Mouse (Mus musculus): ENCODE data around the gene Tmem132c. TPM values are rescaled to one million over a fixed set of nuclear protein-coding genes. Genes with fewer than 3 reads are reported as not detected.

Gene Tmem132c
- polyA plus RNA-seq, 1 experiment from 2014 or later, result 0.39 TPM

- Histone ChIP-seq H3K36me3 (ENCODE audit: control insufficient read depth, insufficient read depth, low read length) (no peaks in the 10 kb centered on the region), H3K27ac (ENCODE audit: low read length) (no peak overlapping the region), H3K9me3 (ENCODE audit: control insufficient read depth, low read length) (no peaks in the 10 kb centered on the region), H3K4me1 (ENCODE audit: control insufficient read depth, insufficient read depth, low read length) (peaks cover 5% of the 10 kb centered on the region; the same call in 1 of the 2 replicates), H3K9ac (ENCODE audit: low read depth, low read length) (no peak overlapping the region), H3K27me3 (replicated peaks; ENCODE audit: control insufficient read depth, insufficient read depth, low read length) (no peaks in the 10 kb centered on the region), H3K4me3 (ENCODE audit: low read length) (no peak overlapping the region), H3K4me2 (ENCODE audit: low read depth, low read length) (no peak overlapping the region)
- 44% methylated on average over 12 of the region's 12 CpGs for WGBS
- ATAC-seq, result no peak
Measured at GRCm38 (mm10) chr5:127319096-127319779, 77.6 kb downstream of the Tmem132c start.

- Histone ChIP-seq H3K4me1 (ENCODE audit: control insufficient read depth, insufficient read depth, low read length) (peaks cover 5% of the 10 kb centered on the region; the same call in 1 of the 2 replicates), H3K9ac (ENCODE audit: low read depth, low read length) (no peak overlapping the region), H3K4me2 (ENCODE audit: low read depth, low read length) (no peak overlapping the region), H3K9me3 (ENCODE audit: control insufficient read depth, low read length) (no peaks in the 10 kb centered on the region), H3K27me3 (replicated peaks; ENCODE audit: control insufficient read depth, insufficient read depth, low read length) (no peaks in the 10 kb centered on the region), H3K36me3 (ENCODE audit: control insufficient read depth, insufficient read depth, low read length) (no peaks in the 10 kb centered on the region), H3K4me3 (ENCODE audit: low read length) (no peak overlapping the region), H3K27ac (ENCODE audit: low read length) (no peak overlapping the region)
- no peak for ATAC-seq
- 54% methylated on average over 2 of the region's 2 CpGs for WGBS
Measured at GRCm38 (mm10) chr5:127324645-127325044, 83.0 kb downstream of the Tmem132c start.

- H3K27me3 ChIP-seq (replicated peaks; ENCODE audit: control insufficient read depth, insufficient read depth, low read length), result no peaks in the 10 kb centered on the region
- H3K9ac ChIP-seq (ENCODE audit: low read depth, low read length), result no peak overlapping the region
- no peaks in the 10 kb centered on the region for H3K36me3 ChIP-seq (ENCODE audit: control insufficient read depth, insufficient read depth, low read length)
- peak; percentile 74 for ATAC-seq
- no peak overlapping the region for H3K4me3 ChIP-seq (ENCODE audit: low read length)
- H3K9me3 ChIP-seq (ENCODE audit: control insufficient read depth, low read length), result no peaks in the 10 kb centered on the region
- peaks cover 3% of the 10 kb centered on the region; the same call in 1 of the 2 replicates for H3K4me1 ChIP-seq (ENCODE audit: control insufficient read depth, insufficient read depth, low read length)
- no peak overlapping the region for H3K27ac ChIP-seq (ENCODE audit: low read length)
- 10% methylated on average over 15 of the region's 15 CpGs for WGBS
- H3K4me2 ChIP-seq (ENCODE audit: low read depth, low read length), result peak overlapping the region; percentile 17; the same call in 1 of the 2 replicates
Measured at GRCm38 (mm10) chr5:127336048-127336907, 94.7 kb downstream of the Tmem132c start.

GRCm38 (mm10) chr5:127336908-127337265 is 95.3 kb downstream of the Tmem132c start:
- peaks cover 3% of the 10 kb centered on the region; the same call in 1 of the 2 replicates for H3K4me1 ChIP-seq (ENCODE audit: control insufficient read depth, insufficient read depth, low read length)
- H3K27ac ChIP-seq (ENCODE audit: low read length), result no peak overlapping the region
- no peaks in the 10 kb centered on the region for H3K36me3 ChIP-seq (ENCODE audit: control insufficient read depth, insufficient read depth, low read length)
- 33% methylated on average over 5 of the region's 5 CpGs for WGBS
- no peak overlapping the region for H3K4me3 ChIP-seq (ENCODE audit: low read length)
- H3K9ac ChIP-seq (ENCODE audit: low read depth, low read length), result no peak overlapping the region
- H3K4me2 ChIP-seq (ENCODE audit: low read depth, low read length), result no peak overlapping the region
- H3K27me3 ChIP-seq (replicated peaks; ENCODE audit: control insufficient read depth, insufficient read depth, low read length), result no peaks in the 10 kb centered on the region
- no peak for ATAC-seq
- H3K9me3 ChIP-seq (ENCODE audit: control insufficient read depth, low read length), result no peaks in the 10 kb centered on the region

- H3K27me3 ChIP-seq (replicated peaks; ENCODE audit: control insufficient read depth, insufficient read depth, low read length), result no peaks in the 10 kb centered on the region
- no peak overlapping the region for H3K4me3 ChIP-seq (ENCODE audit: low read length)
- no peak overlapping the region for H3K27ac ChIP-seq (ENCODE audit: low read length)
- H3K4me1 ChIP-seq (ENCODE audit: control insufficient read depth, insufficient read depth, low read length), result peaks cover 3% of the 10 kb centered on the region; the same call in 1 of the 2 replicates
- no peaks in the 10 kb centered on the region for H3K36me3 ChIP-seq (ENCODE audit: control insufficient read depth, insufficient read depth, low read length)
- ATAC-seq, result no peak
- whole genome bisulfite sequencing, result 14% methylated on average over 5 of the region's 5 CpGs
- no peaks in the 10 kb centered on the region for H3K9me3 ChIP-seq (ENCODE audit: control insufficient read depth, low read length)
- H3K4me2 ChIP-seq (ENCODE audit: low read depth, low read length), result no peak overlapping the region
- no peak overlapping the region for H3K9ac ChIP-seq (ENCODE audit: low read depth, low read length)
Measured at GRCm38 (mm10) chr5:127339016-127339435, 97.4 kb downstream of the Tmem132c start.

GRCm38 (mm10) chr5:127341158-127341557 is 99.5 kb downstream of the Tmem132c start:
- Histone ChIP-seq H3K4me2 (ENCODE audit: low read depth, low read length) (no peak overlapping the region), H3K9me3 (ENCODE audit: control insufficient read depth, low read length) (no peaks in the 10 kb centered on the region), H3K4me1 (ENCODE audit: control insufficient read depth, insufficient read depth, low read length) (peaks cover under 1% of the 10 kb centered on the region; the same call in 1 of the 2 replicates), H3K27ac (ENCODE audit: low read length) (no peak overlapping the region), H3K9ac (ENCODE audit: low read depth, low read length) (no peak overlapping the region), H3K36me3 (ENCODE audit: control insufficient read depth, insufficient read depth, low read length) (no peaks in the 10 kb centered on the region), H3K4me3 (ENCODE audit: low read length) (no peak overlapping the region), H3K27me3 (replicated peaks; ENCODE audit: control insufficient read depth, insufficient read depth, low read length) (no peaks in the 10 kb centered on the region)
- 26% methylated on average over 3 of the region's 3 CpGs for WGBS
- no peak for ATAC-seq

- H3K4me3 ChIP-seq (ENCODE audit: low read length), result no peak overlapping the region
- H3K27me3 ChIP-seq (replicated peaks; ENCODE audit: control insufficient read depth, insufficient read depth, low read length), result no peaks in the 10 kb centered on the region
- no peak overlapping the region for H3K4me2 ChIP-seq (ENCODE audit: low read depth, low read length)
- no peak overlapping the region for H3K9ac ChIP-seq (ENCODE audit: low read depth, low read length)
- H3K36me3 ChIP-seq (ENCODE audit: control insufficient read depth, insufficient read depth, low read length), result no peaks in the 10 kb centered on the region
- H3K27ac ChIP-seq (ENCODE audit: low read length), result no peak overlapping the region
- WGBS, result 37% methylated on average over 2 of the region's 2 CpGs
- no peaks in the 10 kb centered on the region for H3K9me3 ChIP-seq (ENCODE audit: control insufficient read depth, low read length)
- no peak for ATAC-seq
- H3K4me1 ChIP-seq (ENCODE audit: control insufficient read depth, insufficient read depth, low read length), result no peaks in the 10 kb centered on the region
Measured at GRCm38 (mm10) chr5:127344721-127345120, 103.1 kb downstream of the Tmem132c start.

GRCm38 (mm10) chr5:127346364-127346763 is 104.8 kb downstream of the Tmem132c start:
- no peak for ATAC-seq
- Histone ChIP-seq H3K27ac (ENCODE audit: low read length) (no peak overlapping the region), H3K4me1 (ENCODE audit: control insufficient read depth, insufficient read depth, low read length) (no peaks in the 10 kb centered on the region), H3K9ac (ENCODE audit: low read depth, low read length) (no peak overlapping the region), H3K4me3 (ENCODE audit: low read length) (no peak overlapping the region), H3K9me3 (ENCODE audit: control insufficient read depth, low read length) (no peaks in the 10 kb centered on the region), H3K27me3 (replicated peaks; ENCODE audit: control insufficient read depth, insufficient read depth, low read length) (no peaks in the 10 kb centered on the region), H3K4me2 (ENCODE audit: low read depth, low read length) (no peak overlapping the region), H3K36me3 (ENCODE audit: control insufficient read depth, insufficient read depth, low read length) (no peaks in the 10 kb centered on the region)
- 76% methylated on average over 2 of the region's 2 CpGs for WGBS

GRCm38 (mm10) chr5:127347053-127347748 is 105.6 kb downstream of the Tmem132c start:
- Histone ChIP-seq H3K4me1 (ENCODE audit: control insufficient read depth, insufficient read depth, low read length) (no peaks in the 10 kb centered on the region), H3K9me3 (ENCODE audit: control insufficient read depth, low read length) (no peaks in the 10 kb centered on the region), H3K27me3 (replicated peaks; ENCODE audit: control insufficient read depth, insufficient read depth, low read length) (no peaks in the 10 kb centered on the region), H3K9ac (ENCODE audit: low read depth, low read length) (no peak overlapping the region), H3K36me3 (ENCODE audit: control insufficient read depth, insufficient read depth, low read length) (no peaks in the 10 kb centered on the region), H3K4me2 (ENCODE audit: low read depth, low read length) (no peak overlapping the region), H3K27ac (ENCODE audit: low read length) (no peak overlapping the region), H3K4me3 (ENCODE audit: low read length) (no peak overlapping the region)
- ATAC-seq, result no peak
- 55% methylated on average over 12 of the region's 12 CpGs for WGBS

Measured in intestine, embryonic 16.5 days (tissue).